Mouse (Mus musculus) testis, adult 2 months (tissue): ENCODE results near the gene Palm3. TPM values are rescaled to one million over a fixed set of nuclear protein-coding genes. Genes with fewer than 3 reads are reported as not detected.

Source experiments
- H3K27ac ChIP-seq: fragments of 200-500 bp; 2 replicates; pipeline ENCODE4 v1.5.1; 2012; ENCODE audit warnings: low read depth, low read length; ENCODE audit not compliant: control insufficient read depth, insufficient read depth
- H3K27me3 ChIP-seq: fragments of 200-500 bp; 2 replicates; pipeline ENCODE4 v1.6.1; 2012; ENCODE audit warnings: mild to moderate bottlenecking, low read length, moderate library complexity; ENCODE audit not compliant: control insufficient read depth, insufficient read depth
- H3K36me3 ChIP-seq: fragments of 200-500 bp; 2 replicates; pipeline ENCODE4 v1.6.1; 2012; ENCODE audit warnings: mild to moderate bottlenecking, low read length; ENCODE audit not compliant: control insufficient read depth, insufficient read depth
- H3K4me1 ChIP-seq: fragments of 200-500 bp; 2 replicates; pipeline ENCODE4 v1.6.1; 2012; ENCODE audit warnings: low read length; ENCODE audit not compliant: control insufficient read depth, insufficient read depth
- H3K4me3 ChIP-seq: fragments of 200-500 bp; 2 replicates; pipeline ENCODE4 v1.5.1; 2012; ENCODE audit warnings: low read depth, mild to moderate bottlenecking, low read length, moderate library complexity, mixed read lengths; ENCODE audit not compliant: control insufficient read depth
- CTCF ChIP-seq: fragments of 200-500 bp; IDR thresholded peaks from 2 replicates; pipeline ENCODE4 v1.5.1; 2012; ENCODE audit warnings: low read depth, mild to moderate bottlenecking, inconsistent platforms, low read length, moderate library complexity; ENCODE audit not compliant: control insufficient read depth, insufficient read depth, insufficient replicate concordance
- POLR2A ChIP-seq: fragments of 200-500 bp; IDR thresholded peaks from 2 replicates; pipeline ENCODE4 v1.6.1; 2012; ENCODE audit warnings: low read depth, mild to moderate bottlenecking, inconsistent platforms, low read length, moderate library complexity; ENCODE audit not compliant: control insufficient read depth
- polyA plus RNA-seq: library from polyadenylated mRNA; depleted of rRNA; stranded (reverse); fragments of >200 nt; gene quantifications from 2 replicates; pipeline ENCODE4 v1.2.3, GENCODE M21; 2012

Palm3 gene
- polyA plus RNA-seq, 1 experiment: 1.9 TPM

DNA sequence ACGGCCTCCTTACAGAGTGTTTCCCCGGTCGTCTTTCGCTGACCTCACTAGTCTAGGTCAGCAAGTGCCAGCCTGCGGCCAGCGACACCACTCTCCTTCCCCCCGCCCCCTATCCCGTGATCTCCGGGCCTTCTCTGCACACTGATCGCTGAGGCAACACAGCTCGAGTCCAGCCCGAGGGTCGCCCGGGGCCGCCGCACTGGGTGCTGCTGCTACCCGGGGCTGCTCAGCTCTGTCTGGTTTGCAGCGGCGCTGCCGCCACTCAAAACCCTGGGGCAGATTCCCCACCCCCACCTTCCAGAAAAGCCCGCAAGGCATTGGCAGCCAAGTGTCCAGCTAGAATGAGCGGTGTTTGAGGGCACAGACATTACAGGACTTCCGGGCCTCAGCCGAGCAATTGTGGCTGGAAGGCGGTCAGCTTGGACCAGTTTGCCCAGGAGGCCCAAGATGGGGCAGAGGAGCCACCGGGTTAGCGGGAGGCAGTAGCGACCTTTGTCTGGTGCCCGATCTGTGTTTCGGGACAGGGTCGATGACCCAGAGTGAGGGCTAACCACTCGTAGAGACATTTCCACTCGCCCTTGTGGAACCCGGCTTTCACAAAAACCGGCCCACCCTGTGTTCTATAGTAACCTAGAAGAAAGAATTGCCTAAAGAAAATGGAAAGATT lies 8.6 kb upstream of the Palm3 start:
- H3K27ac ChIP-seq: no peak overlapping the region
- peak overlapping the region; percentile 3 for H3K4me3 ChIP-seq
- H3K27me3 ChIP-seq: no peaks in the 10 kb centered on the region
- peaks cover 25% of the 10 kb centered on the region for H3K4me1 ChIP-seq
- TF ChIP-seq POLR2A: no peak
- TF ChIP-seq CTCF: no peak
- H3K36me3 ChIP-seq: no peaks in the 10 kb centered on the region

DNA sequence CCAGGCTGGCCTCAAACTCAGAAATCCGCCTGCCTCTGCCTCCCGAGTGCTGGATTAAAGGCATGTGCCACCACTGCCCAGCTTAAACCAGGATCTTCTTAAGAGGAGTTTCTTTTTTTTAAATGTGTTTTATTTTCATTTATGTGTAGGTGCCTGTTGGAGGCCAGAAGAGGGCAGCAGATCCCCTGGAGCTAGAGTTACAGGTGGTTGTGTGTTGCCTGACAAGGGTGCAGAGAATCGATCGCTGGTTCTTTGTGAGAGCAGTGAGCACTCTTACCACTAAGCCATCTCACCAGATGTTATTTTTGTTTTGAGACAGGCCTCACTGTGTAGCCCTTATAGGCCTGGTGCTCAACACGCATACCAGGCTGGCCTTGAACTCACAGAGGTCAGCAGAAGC lies 5.4 kb upstream of the Palm3 start:
- Histone ChIP-seq H3K4me3 (no peak overlapping the region), H3K27me3 (no peaks in the 10 kb centered on the region), H3K4me1 (peaks cover 19% of the 10 kb centered on the region), H3K36me3 (no peaks in the 10 kb centered on the region), H3K27ac (no peak overlapping the region)
- no peak for TF ChIP-seq CTCF
- TF ChIP-seq POLR2A: no peak

DNA sequence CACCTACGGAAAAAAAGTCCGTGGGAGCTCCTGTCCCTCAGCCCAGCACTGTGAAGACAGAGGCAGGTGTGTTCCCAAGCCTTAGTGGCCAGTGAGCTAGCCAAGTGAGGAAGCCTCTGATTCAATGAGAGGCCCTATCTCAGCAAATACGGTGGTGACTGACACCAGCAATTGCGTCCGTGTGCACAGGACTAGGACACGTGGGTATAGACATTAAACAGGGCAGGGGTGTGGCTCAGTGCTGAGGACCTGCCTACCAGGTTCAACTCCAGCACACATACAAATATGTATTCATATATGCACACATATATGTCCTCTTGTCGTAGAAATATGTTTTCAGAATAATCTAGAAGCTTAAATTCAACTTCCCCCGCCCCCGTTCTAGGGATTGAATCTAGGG lies 1.5 kb upstream of the Palm3 start:
- H3K4me3 ChIP-seq: no peak overlapping the region
- peaks cover 6% of the 10 kb centered on the region for H3K4me1 ChIP-seq
- TF ChIP-seq CTCF: no peak
- H3K27me3 ChIP-seq: no peaks in the 10 kb centered on the region
- no peak overlapping the region for H3K27ac ChIP-seq
- H3K36me3 ChIP-seq: no peaks in the 10 kb centered on the region

DNA sequence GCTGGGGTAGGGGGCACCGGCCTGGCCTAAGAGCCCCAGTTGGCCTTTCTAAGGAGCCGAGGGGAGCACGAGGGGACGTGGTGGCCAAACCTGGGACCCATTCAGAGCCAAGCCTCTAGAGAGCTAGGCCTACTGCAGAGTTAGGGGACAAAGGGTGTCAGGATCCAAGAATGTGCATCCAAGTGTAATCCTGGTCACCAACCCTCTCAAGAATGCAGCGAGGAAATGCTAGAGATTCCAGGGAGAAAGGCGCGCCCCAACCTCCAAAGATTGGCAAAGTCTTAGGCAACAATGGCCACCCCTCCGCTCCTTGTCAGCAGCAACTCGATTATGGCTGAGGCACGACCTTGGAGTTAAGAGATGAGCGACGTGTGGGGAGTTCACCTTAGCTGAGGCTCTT lies 298 bp downstream of the Palm3 start:
- Histone ChIP-seq H3K4me3 (no peak overlapping the region), H3K4me1 (peaks cover 15% of the 10 kb centered on the region), H3K36me3 (no peaks in the 10 kb centered on the region), H3K27me3 (peaks cover 4% of the 10 kb centered on the region; the same call in 1 of the 2 replicates), H3K27ac (no peak overlapping the region)
- TF ChIP-seq POLR2A: no peak
- no peak for TF ChIP-seq CTCF

DNA sequence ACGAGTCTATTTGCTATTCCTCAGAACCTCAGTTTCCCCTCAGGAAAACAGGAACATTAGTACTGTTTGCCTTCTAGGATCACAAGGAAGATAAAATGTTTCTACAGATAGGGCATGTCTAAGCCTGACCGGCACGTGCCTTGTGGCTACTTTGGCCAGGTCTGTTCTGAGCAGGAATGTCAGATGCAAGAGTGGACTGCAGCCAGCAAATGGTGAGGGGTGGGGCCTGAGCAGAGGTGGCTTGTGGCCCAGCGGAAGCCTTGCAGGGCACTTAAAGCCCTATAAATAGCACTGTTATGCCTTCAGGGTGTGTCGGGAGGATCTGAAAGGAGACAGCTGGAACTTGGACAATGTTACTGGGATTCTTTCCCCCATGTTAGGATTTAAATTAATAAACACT lies 1.8 kb downstream of the Palm3 start:
- Histone ChIP-seq H3K4me3 (no peak overlapping the region), H3K36me3 (no peaks in the 10 kb centered on the region), H3K4me1 (peaks cover 19% of the 10 kb centered on the region), H3K27me3 (peaks cover 4% of the 10 kb centered on the region; the same call in 1 of the 2 replicates), H3K27ac (no peak overlapping the region)
- TF ChIP-seq CTCF: no peak

DNA sequence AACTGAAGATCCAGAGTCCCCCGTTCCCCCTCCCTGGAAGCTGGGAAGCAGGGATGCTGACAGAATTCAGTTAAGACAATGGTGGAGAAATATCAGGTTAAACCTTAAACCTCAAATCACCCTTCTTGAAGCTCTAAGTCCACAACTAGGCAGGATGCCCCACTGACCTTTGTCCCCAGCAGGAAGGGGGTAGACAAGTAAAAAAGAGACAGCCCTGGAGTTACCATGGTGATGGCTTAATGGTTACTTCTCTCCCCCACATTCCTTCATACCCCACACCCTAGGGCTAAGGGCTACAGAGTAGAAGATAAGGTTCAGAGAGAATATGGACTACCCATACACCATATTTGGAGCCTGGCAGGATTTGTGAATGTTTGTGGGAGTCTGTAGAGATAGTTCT lies 2.4 kb downstream of the Palm3 start:
- no peak overlapping the region for H3K4me3 ChIP-seq
- H3K27ac ChIP-seq: no peak overlapping the region
- peaks cover 19% of the 10 kb centered on the region for H3K4me1 ChIP-seq
- TF ChIP-seq POLR2A (no peak), CTCF (no peak)
- peaks cover 4% of the 10 kb centered on the region; the same call in 1 of the 2 replicates for H3K27me3 ChIP-seq
- H3K36me3 ChIP-seq: no peaks in the 10 kb centered on the region

DNA sequence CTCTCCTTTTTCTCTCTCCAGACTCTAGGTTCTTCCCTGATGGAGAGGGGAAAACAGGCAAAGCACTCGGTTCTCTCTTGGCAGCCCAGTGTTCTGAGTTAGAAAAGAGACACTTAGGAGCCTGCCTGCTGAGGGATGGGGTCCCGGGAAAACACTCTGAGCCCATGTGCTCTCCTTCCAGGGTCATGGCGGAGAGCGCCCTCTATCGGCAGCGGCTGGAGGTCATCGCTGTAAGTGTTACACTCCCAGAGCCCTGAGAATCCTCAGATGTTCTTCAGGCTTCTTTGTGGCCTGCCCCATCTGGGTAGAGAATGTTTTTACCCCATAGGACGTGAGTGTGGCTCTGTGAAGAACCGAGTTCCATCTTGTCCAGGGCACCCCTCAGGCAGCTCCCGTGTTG lies 2.9 kb downstream of the Palm3 start:
- H3K4me3 ChIP-seq: no peak overlapping the region
- TF ChIP-seq POLR2A (no peak), CTCF (peak; percentile 96)
- H3K36me3 ChIP-seq: no peaks in the 10 kb centered on the region
- H3K27me3 ChIP-seq: peaks cover 4% of the 10 kb centered on the region; the same call in 1 of the 2 replicates
- no peak overlapping the region for H3K27ac ChIP-seq
- H3K4me1 ChIP-seq: peaks cover 19% of the 10 kb centered on the region

DNA sequence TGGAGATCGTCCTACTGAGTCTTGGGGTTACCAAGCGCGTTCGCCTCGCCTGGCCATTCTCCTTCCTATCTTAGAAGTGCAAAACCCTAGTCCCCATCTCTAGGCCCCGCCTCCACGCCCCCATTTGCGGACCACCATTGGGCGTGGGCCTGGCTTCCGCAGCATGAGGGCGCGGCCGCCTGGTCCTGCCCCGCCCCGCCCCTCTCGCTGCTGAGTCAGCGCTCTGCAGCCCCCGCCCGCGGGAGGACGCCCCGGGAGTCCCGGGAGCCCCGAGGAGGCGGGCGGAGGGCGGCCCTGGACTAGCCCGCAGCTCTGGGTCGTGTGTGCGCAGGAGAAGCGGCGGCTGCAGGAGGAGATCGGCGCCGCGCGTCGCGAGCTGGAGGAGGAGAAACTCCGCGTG lies 4.6 kb downstream of the Palm3 start:
- Histone ChIP-seq H3K4me1 (peaks cover 18% of the 10 kb centered on the region), H3K27ac (no peak overlapping the region), H3K4me3 (peak overlapping the region; percentile 54), H3K36me3 (no peaks in the 10 kb centered on the region), H3K27me3 (peaks cover 4% of the 10 kb centered on the region; the same call in 1 of the 2 replicates)
- TF ChIP-seq POLR2A (no peak), CTCF (no peak)
